Mouse (Mus musculus) thymus, postnatal 25 days (tissue): ENCODE results near the gene Rpl19.

Source experiments
- DNase-seq: peaks from one replicate; pipeline ENCODE4 v3.0.0; 2022

The Rpl19 gene

GRCm38 (mm10) chr11:97999748-98000147, 26.8 kb upstream of the Rpl19 start:
- DNase-seq: peak; percentile 42

GRCm38 (mm10) chr11:98000378-98001140, 26.0 kb upstream of the Rpl19 start:
- peak; percentile 90 for DNase-seq

- peak; percentile 85 for DNase-seq
These were observed 25.1 kb upstream of the Rpl19 start for GRCm38 (mm10) chr11:98001351-98001824.

GRCm38 (mm10) chr11:98001986-98002385, 24.5 kb upstream of the Rpl19 start:
- DNase-seq: peak; percentile 58

GRCm38 (mm10) chr11:98002627-98003026, 23.9 kb upstream of the Rpl19 start:
- DNase-seq: peak; percentile 96

- DNase-seq: no peak
These were observed 23.3 kb upstream of the Rpl19 start for GRCm38 (mm10) chr11:98003171-98003671.

- DNase-seq: no peak
These were observed 22.3 kb upstream of the Rpl19 start for GRCm38 (mm10) chr11:98004161-98004560.

GRCm38 (mm10) chr11:98005076-98005475, 21.4 kb upstream of the Rpl19 start:
- DNase-seq: no peak

GRCm38 (mm10) chr11:98005686-98006085, 20.8 kb upstream of the Rpl19 start:
- no peak for DNase-seq

- DNase-seq: no peak
These were observed 18.4 kb upstream of the Rpl19 start for GRCm38 (mm10) chr11:98008087-98008486.

- no peak for DNase-seq
These were observed 14.8 kb upstream of the Rpl19 start for GRCm38 (mm10) chr11:98011716-98012115.

- DNase-seq: no peak
These were observed 13.7 kb upstream of the Rpl19 start for GRCm38 (mm10) chr11:98012831-98013230.

- DNase-seq: no peak
These were observed 10.3 kb upstream of the Rpl19 start for GRCm38 (mm10) chr11:98016177-98016576.

- no peak for DNase-seq
These were observed 9.7 kb upstream of the Rpl19 start for GRCm38 (mm10) chr11:98016824-98017223.

- DNase-seq: no peak
These were observed 8.3 kb upstream of the Rpl19 start for GRCm38 (mm10) chr11:98018222-98018621.

GRCm38 (mm10) chr11:98018858-98019641, 7.5 kb upstream of the Rpl19 start:
- DNase-seq: peak; percentile 84

GRCm38 (mm10) chr11:98019883-98020610, 6.5 kb upstream of the Rpl19 start:
- DNase-seq: peak; percentile 39

- no peak for DNase-seq
These were observed 5.8 kb upstream of the Rpl19 start for GRCm38 (mm10) chr11:98020710-98021109.

- DNase-seq: no peak
These were observed 5.4 kb upstream of the Rpl19 start for GRCm38 (mm10) chr11:98021118-98021517.

GRCm38 (mm10) chr11:98021565-98022252, 4.8 kb upstream of the Rpl19 start:
- DNase-seq: peak; percentile 27

GRCm38 (mm10) chr11:98022253-98022554, 4.3 kb upstream of the Rpl19 start:
- no peak for DNase-seq

GRCm38 (mm10) chr11:98022555-98023371, 3.7 kb upstream of the Rpl19 start, which contains the start of gene Cacnb1:
TSS of gene Cacnb1 (minus strand) at chr11:98023034.
- DNase-seq: peak; percentile 76
